In genomic region chr7:80762297-80762696, GRCm38 (mm10) we compare ENCODE assay signal across 15 mouse cellular contexts.
DNase-seq lines count a peak whose midpoint lies in the region; ATAC-seq and TF ChIP-seq lines count a peak whose summit lies in the region.
"Had no signal": no experiment of that assay in that cellular context is flagged by ENCODE, and none has a peak within 500 bp of the region (broad histone marks: within the 10 kb centered on the region; RNA-seq: fewer than 3 reads in every experiment).

No protein-coding gene starts in this region.

- H3K4me3 ChIP-seq in intestine, embryonic 14.5 days (ENCODE audit: low read depth, low read length) = no peak overlapping the region
- no peak overlapping the region for H3K4me3 ChIP-seq in stomach, postnatal 0 days (ENCODE audit: low read depth, low read length)
- H3K4me3 ChIP-seq: liver, embryonic 13.5 days; midbrain, embryonic 10.5 days had no signal

- peaks cover 55% of the 10 kb centered on the region for H3K36me3 ChIP-seq in intestine, embryonic 14.5 days (ENCODE audit: control insufficient read depth, insufficient read depth, low read length)
- peaks cover 20% of the 10 kb centered on the region for H3K36me3 ChIP-seq in stomach, postnatal 0 days (ENCODE audit: control insufficient read depth, insufficient read depth, low read length)

- WGBS in intestine, embryonic 14.5 days = 76% methylated on average over 8 of the region's 8 CpGs
- WGBS in stomach, postnatal 0 days = 42% methylated on average over 8 of the region's 8 CpGs

- no peaks in the 10 kb centered on the region for H3K27me3 ChIP-seq in intestine, embryonic 14.5 days (replicated peaks; ENCODE audit: control insufficient read depth, insufficient read depth, low read length)
- H3K27me3 ChIP-seq in stomach, postnatal 0 days (ENCODE audit: control insufficient read depth, insufficient read depth, low read length) = no peaks in the 10 kb centered on the region
- H3K27me3 ChIP-seq: liver, embryonic 13.5 days had no signal

- no peak overlapping the region for H3K9ac ChIP-seq in intestine, embryonic 14.5 days (ENCODE audit: low read length)
- H3K9ac ChIP-seq in stomach, postnatal 0 days (ENCODE audit: low read length) = no peak overlapping the region
- H3K9ac ChIP-seq: liver, embryonic 13.5 days had no signal

- no peak for TF ChIP-seq CTCF in stomach, postnatal 0 days (IDR thresholded peaks at IDR 0.05; ENCODE audit: low read depth)

- peak overlapping the region; percentile 36; the same call in 1 of the 2 replicates for H3K27ac ChIP-seq in intestine, embryonic 14.5 days (ENCODE audit: low read depth)
- peak overlapping the region; percentile 88 for H3K27ac ChIP-seq in stomach, postnatal 0 days (replicated peaks)
- H3K27ac ChIP-seq: liver, embryonic 13.5 days; midbrain, embryonic 10.5 days had no signal

- H3K4me1 ChIP-seq in intestine, embryonic 14.5 days (replicated peaks; ENCODE audit: control insufficient read depth, insufficient read depth, low read length) = no peaks in the 10 kb centered on the region
- H3K4me1 ChIP-seq in stomach, postnatal 0 days (replicated peaks; ENCODE audit: control insufficient read depth, insufficient read depth) = 0 out of 2 replicates have a peak, but pooled peaks cover 2% of the 10 kb centered on the region
- H3K4me1 ChIP-seq: liver, embryonic 13.5 days had no signal

- no peaks in the 10 kb centered on the region for H3K9me3 ChIP-seq in intestine, embryonic 14.5 days (ENCODE audit: control insufficient read depth, low read length)
- H3K9me3 ChIP-seq in stomach, postnatal 0 days (ENCODE audit: control insufficient read depth, low read length) = no peaks in the 10 kb centered on the region
- H3K9me3 ChIP-seq: liver, embryonic 13.5 days; midbrain, embryonic 10.5 days had no signal

- TF ChIP-seq EP300 in stomach, postnatal 0 days (optimal IDR thresholded peaks at IDR 0.05) = no peak

- peak; percentile 66 for DNase-seq in kidney, adult 11 months
- DNase-seq in kidney, postnatal 4 days = no peak
- no peak for DNase-seq in intestine, embryonic 14.5 days (ENCODE audit: low spot score)
- peak; percentile 50 for DNase-seq in kidney, postnatal 10 days
- DNase-seq in stomach, postnatal 0 days (ENCODE audit: low spot score) = peak; percentile 70
- no peak for DNase-seq in layer of hippocampus, adult 11-12 months (ENCODE audit: low spot score)
- DNase-seq in B cell, adult 2 months = no peak
- DNase-seq: adrenal gland, postnatal 36 days; cerebellum, adult 18-20 months; embryo, embryonic 11 days; gastrocnemius, postnatal 10 days; heart, postnatal 36 days; liver, embryonic 13.5 days had no signal

- peak; percentile 71; the same call in 1 of the 2 replicates for ATAC-seq in intestine, embryonic 14.5 days (replicated peaks; ENCODE audit: low FRiP score, low TSS enrichment, low read depth)
- ATAC-seq in stomach, postnatal 0 days (ENCODE audit: low FRiP score, low TSS enrichment) = peak; percentile 91
- ATAC-seq: inflammation-experienced regulatory T-cells, adult 6 months had no signal

- no peak overlapping the region for H3K4me2 ChIP-seq in intestine, embryonic 14.5 days (ENCODE audit: low read length)
- H3K4me2 ChIP-seq in stomach, postnatal 0 days (replicated peaks; ENCODE audit: low read depth) = no peak overlapping the region
- H3K4me2 ChIP-seq: liver, embryonic 13.5 days had no signal

Comparison
In these comparisons a context has a peak if more than half of its experiments do, and no peak if none do; other contexts are left out.
1. DNase-seq: peak in kidney, adult 11 months (single experiment), kidney, postnatal 10 days (single experiment) and stomach, postnatal 0 days (single experiment); none in kidney, postnatal 4 days (0 of 2), intestine, embryonic 14.5 days (single experiment), layer of hippocampus, adult 11-12 months (single experiment) and B cell, adult 2 months (0 of 2).